Mouse (Mus musculus): ENCODE measurements around the gene Cd300a. TPM values are rescaled to one million over a fixed set of nuclear protein-coding genes. Genes with fewer than 3 reads are reported as not detected.

Gene Cd300a
- 1.1 and 1.4 TPM in 2 replicates for polyA plus RNA-seq (2014; fragmentation: Nextera tagmentation; extraction: Ambion mirVana)

DNA sequence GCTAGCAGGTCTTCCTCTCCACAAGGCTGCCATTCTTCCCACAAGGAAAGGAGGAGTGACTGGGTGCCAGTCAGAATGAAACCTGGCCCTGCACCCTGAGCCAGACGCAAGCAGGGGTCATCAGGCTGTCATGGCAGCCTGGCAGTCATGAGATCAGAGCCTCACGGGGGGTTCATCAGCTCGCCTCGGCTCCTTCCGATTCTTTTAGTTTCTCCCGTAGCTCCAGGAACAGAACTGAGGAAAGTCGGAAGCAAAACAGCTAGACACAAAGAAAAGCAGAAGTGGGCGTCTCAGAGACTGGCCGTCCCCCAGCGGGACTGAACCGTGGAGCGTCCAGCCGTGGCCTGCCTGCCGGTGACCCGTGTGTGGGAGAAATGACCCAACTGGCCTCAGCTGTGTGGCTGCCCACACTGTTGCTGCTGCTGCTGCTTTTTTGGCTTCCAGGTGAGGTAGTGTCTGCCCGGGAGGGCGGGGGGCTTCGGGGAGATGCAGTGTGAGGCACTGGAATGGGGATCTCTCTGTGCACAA, at the start of gene Cd300a:
TSS of gene Cd300a (plus strand) at position 51 of the 528 bp plus-strand sequence.
- Histone ChIP-seq H3K9ac (ENCODE audit: low read length) (no peak within 1 kb of the TSS), H3K27ac (replicated peaks in 1 of 2; ENCODE audit: control insufficient read depth in 1 of 2, insufficient read depth in 1 of 2, low read depth in 2 of 2, low read length in 2 of 2) (no peak within 1 kb of the TSS), H3K36me3 (ENCODE audit: control insufficient read depth, insufficient read depth, low read length) (no peaks in the 10 kb centered on the region), H3K27me3 (ENCODE audit: control insufficient read depth, insufficient read depth, low read length) (no peaks in the 10 kb centered on the region), H3K4me2 (ENCODE audit: low read length) (no peak within 1 kb of the TSS), H3K4me1 (ENCODE audit: control insufficient read depth in 2 of 2, insufficient read depth in 2 of 2, low read length in 2 of 2) (no peaks in the 10 kb centered on the region), H3K4me3 (ENCODE audit: control insufficient read depth in 1 of 2, insufficient read depth in 1 of 2, low read depth in 1 of 2, low read length in 2 of 2) (no peak within 1 kb of the TSS), H3K9me3 (ENCODE audit: control insufficient read depth, low read length) (no peaks in the 10 kb centered on the region)
- ATAC-seq (ENCODE audit: insufficient number of reproducible peaks, insufficient read depth, low FRiP score, low read depth): no peak
- WGBS: 73% methylated on average over 18 of the region's 18 CpGs

DNA sequence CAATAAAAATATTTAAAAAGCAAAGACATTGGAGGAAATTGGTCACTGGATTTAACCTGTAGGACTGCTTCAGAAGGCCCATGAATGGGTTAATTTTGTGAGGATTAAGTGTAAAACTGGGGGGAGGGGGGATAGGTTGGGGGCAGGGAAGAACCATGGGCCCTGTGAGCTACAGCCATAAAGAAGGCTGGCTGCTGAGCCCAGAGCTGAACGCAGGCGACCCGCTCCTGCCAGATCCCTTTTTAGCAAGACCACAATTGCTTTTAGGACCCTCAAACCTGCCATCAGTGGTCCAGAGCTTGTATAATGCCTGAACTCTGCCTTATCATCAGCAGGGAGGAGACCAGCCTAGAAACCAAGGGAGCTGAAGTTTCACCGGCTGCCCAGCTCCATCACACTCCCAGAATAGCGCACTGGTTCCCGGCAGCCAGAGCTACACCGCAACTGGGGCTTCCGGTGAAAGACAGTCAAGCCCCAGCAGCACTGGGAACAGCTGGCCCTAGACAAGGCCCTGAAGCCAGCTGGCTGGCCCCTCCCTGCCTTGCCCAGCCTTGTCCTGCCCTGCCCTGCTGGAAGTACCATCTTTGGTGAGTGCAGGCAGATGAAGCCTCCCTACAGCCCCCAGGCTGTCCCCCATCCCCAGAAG, 45.9 kb upstream of the Cd300a start:
- Histone ChIP-seq H3K4me1 (ENCODE audit: control insufficient read depth in 2 of 2, insufficient read depth in 2 of 2, low read length in 2 of 2) (peaks cover 11 to 14% of the 10 kb centered on the region in 2 experiments), H3K9me3 (ENCODE audit: control insufficient read depth, low read length) (peaks cover 4% of the 10 kb centered on the region; the same call in 1 of the 2 replicates), H3K36me3 (ENCODE audit: control insufficient read depth, insufficient read depth, low read length) (no peaks in the 10 kb centered on the region), H3K27me3 (ENCODE audit: control insufficient read depth, insufficient read depth, low read length) (peaks cover under 1% of the 10 kb centered on the region; the same call in 1 of the 2 replicates), H3K27ac (replicated peaks in 1 of 2; ENCODE audit: control insufficient read depth in 1 of 2, insufficient read depth in 1 of 2, low read depth in 2 of 2, low read length in 2 of 2) (peak overlapping the region; percentile 85 to 86), H3K4me2 (ENCODE audit: low read length) (peak overlapping the region; percentile 25), H3K9ac (ENCODE audit: low read length) (peak overlapping the region; percentile 52; the same call in 1 of the 2 replicates), H3K4me3 (ENCODE audit: control insufficient read depth in 1 of 2, insufficient read depth in 1 of 2, low read depth in 1 of 2, low read length in 2 of 2) (no peak overlapping the region)
- WGBS: 10% methylated on average over 8 of the region's 8 CpGs
- ATAC-seq (ENCODE audit: insufficient number of reproducible peaks, insufficient read depth, low FRiP score, low read depth): peak; percentile 79

DNA sequence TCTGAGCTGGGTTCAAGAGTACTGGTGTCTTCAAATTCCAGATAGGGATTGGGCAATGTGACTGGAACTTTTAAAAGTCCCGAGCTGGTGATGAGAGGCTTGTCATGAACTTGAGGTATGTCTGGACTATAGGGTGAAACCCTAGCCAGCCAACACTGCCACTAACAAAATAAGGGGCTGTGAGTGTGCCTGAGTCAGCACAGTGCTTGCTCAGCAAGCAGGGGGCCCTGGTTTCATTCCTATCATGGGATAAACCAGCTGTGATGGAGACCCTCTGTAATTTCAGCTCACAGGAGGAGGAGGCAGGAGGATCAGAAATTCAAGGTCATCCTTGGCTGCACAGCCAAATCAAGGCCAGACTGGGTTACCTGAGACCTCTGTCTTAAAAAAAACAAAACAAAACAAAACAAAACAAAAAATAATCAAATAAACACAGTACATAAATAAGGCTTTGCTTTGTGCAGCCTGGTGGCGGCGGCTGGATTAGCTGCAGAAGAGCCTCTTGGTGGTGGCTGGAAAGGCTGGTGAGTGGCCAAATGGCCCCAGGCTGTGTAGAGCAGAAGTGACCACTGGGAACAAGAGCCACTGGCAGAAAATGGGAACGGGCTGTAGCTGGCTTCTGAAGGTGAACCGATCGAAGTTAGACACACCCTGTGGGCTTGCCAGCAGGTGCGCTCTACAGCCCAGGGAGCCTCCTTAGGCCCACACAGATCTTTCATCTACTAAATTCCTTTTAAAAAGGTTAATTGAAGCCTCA, 45.2 kb upstream of the Cd300a start:
- Histone ChIP-seq H3K4me1 (ENCODE audit: control insufficient read depth in 2 of 2, insufficient read depth in 2 of 2, low read length in 2 of 2) (peaks cover 11 to 14% of the 10 kb centered on the region in 2 experiments), H3K4me3 (ENCODE audit: control insufficient read depth in 1 of 2, insufficient read depth in 1 of 2, low read depth in 1 of 2, low read length in 2 of 2) (no peak overlapping the region), H3K9ac (ENCODE audit: low read length) (peak overlapping the region; percentile 52; the same call in 1 of the 2 replicates), H3K4me2 (ENCODE audit: low read length) (peak overlapping the region; percentile 25), H3K36me3 (ENCODE audit: control insufficient read depth, insufficient read depth, low read length) (no peaks in the 10 kb centered on the region), H3K27ac (replicated peaks in 1 of 2; ENCODE audit: control insufficient read depth in 1 of 2, insufficient read depth in 1 of 2, low read depth in 2 of 2, low read length in 2 of 2) (peak overlapping the region; percentile 85 to 86), H3K27me3 (ENCODE audit: control insufficient read depth, insufficient read depth, low read length) (peaks cover 4% of the 10 kb centered on the region; the same call in 1 of the 2 replicates), H3K9me3 (ENCODE audit: control insufficient read depth, low read length) (peaks cover 4% of the 10 kb centered on the region; the same call in 1 of the 2 replicates)
- 72% methylated on average over 7 of the region's 7 CpGs for WGBS
- no peak for ATAC-seq (ENCODE audit: insufficient number of reproducible peaks, insufficient read depth, low FRiP score, low read depth)

DNA sequence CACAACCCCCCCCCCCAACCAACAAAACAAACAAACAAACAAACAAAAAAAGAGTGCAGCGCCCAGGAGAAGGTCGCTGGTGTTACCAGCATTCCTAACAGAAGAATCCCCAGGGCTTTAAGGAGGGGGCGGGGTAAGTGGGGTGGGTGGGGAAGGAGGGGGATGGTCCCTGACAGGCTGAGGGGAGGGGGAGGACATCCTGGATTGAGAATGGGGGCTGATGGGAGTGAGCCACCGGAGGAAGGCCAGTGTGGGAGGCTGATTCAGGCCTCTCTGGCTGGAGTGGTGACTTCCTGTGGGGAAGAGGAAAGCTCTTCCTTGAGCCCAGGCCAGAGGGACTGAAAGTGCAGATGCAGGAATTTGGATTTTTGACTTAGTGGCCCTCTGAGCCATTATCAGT, 43.5 kb upstream of the Cd300a start:
- Histone ChIP-seq H3K27me3 (ENCODE audit: control insufficient read depth, insufficient read depth, low read length) (peaks cover 4% of the 10 kb centered on the region; the same call in 1 of the 2 replicates), H3K4me1 (ENCODE audit: control insufficient read depth in 2 of 2, insufficient read depth in 2 of 2, low read length in 2 of 2) (peaks cover 11 to 14% of the 10 kb centered on the region in 2 experiments), H3K4me3 (ENCODE audit: control insufficient read depth in 1 of 2, insufficient read depth in 1 of 2, low read depth in 1 of 2, low read length in 2 of 2) (no peak overlapping the region), H3K27ac (replicated peaks in 1 of 2; ENCODE audit: control insufficient read depth in 1 of 2, insufficient read depth in 1 of 2, low read depth in 2 of 2, low read length in 2 of 2) (no peak overlapping the region), H3K36me3 (ENCODE audit: control insufficient read depth, insufficient read depth, low read length) (no peaks in the 10 kb centered on the region), H3K9ac (ENCODE audit: low read length) (no peak overlapping the region), H3K9me3 (ENCODE audit: control insufficient read depth, low read length) (peaks cover 3% of the 10 kb centered on the region; the same call in 1 of the 2 replicates), H3K4me2 (ENCODE audit: low read length) (no peak overlapping the region)
- WGBS: 71% methylated on average over 4 of the region's 4 CpGs
- ATAC-seq (ENCODE audit: insufficient number of reproducible peaks, insufficient read depth, low FRiP score, low read depth): no peak

DNA sequence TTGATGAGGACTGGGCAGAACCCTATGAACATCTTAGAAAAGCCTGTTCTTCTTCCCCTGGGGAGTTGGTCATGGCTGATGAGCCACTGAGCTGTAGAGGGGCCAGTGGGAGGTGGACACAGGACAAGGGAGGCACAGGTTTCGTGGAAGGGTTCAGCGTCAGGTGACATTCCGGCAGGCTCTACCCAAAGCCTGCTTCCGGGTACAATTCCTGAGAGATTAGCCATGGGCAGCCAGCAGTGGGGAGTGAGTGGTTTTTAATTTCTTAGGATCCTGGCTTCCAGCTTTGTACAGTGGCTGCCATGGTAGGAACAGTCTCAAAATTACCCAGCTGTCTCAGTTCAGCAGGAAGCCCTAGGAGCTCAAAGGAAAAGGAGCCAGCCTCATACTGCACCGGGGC, 42.8 kb upstream of the Cd300a start:
- Histone ChIP-seq H3K4me2 (ENCODE audit: low read length) (no peak overlapping the region), H3K27me3 (ENCODE audit: control insufficient read depth, insufficient read depth, low read length) (peaks cover 4% of the 10 kb centered on the region; the same call in 1 of the 2 replicates), H3K4me1 (ENCODE audit: control insufficient read depth in 2 of 2, insufficient read depth in 2 of 2, low read length in 2 of 2) (peaks cover 11 to 14% of the 10 kb centered on the region in 2 experiments), H3K4me3 (ENCODE audit: control insufficient read depth in 1 of 2, insufficient read depth in 1 of 2, low read depth in 1 of 2, low read length in 2 of 2) (no peak overlapping the region), H3K9me3 (ENCODE audit: control insufficient read depth, low read length) (no peaks in the 10 kb centered on the region), H3K36me3 (ENCODE audit: control insufficient read depth, insufficient read depth, low read length) (no peaks in the 10 kb centered on the region), H3K9ac (ENCODE audit: low read length) (no peak overlapping the region), H3K27ac (replicated peaks in 1 of 2; ENCODE audit: control insufficient read depth in 1 of 2, insufficient read depth in 1 of 2, low read depth in 2 of 2, low read length in 2 of 2) (no peak overlapping the region)
- no peak for ATAC-seq (ENCODE audit: insufficient number of reproducible peaks, insufficient read depth, low FRiP score, low read depth)
- 78% methylated on average over 5 of the region's 5 CpGs for WGBS

DNA sequence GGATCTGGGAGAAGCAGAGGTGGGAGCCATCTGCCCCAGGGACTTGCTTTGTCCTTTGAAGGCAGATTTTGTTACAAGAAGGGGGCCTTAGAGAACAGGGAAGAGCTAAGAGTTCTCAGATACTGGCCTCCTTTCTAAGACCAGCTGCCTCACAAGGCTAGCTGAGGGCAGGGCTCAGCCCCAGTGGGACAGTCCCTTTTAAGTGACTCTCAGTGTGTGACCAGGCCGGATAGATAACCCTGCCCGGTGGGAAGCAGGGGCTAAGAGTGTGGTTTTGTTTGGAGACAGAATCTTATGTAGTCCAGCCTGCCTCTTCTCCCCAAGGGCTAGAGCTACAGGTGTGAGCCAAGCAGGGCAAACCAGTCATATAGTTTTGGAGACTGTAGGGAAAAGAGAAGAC, 40.3 kb upstream of the Cd300a start:
- Histone ChIP-seq H3K4me3 (ENCODE audit: control insufficient read depth in 1 of 2, insufficient read depth in 1 of 2, low read depth in 1 of 2, low read length in 2 of 2) (no peak overlapping the region), H3K9ac (ENCODE audit: low read length) (no peak overlapping the region), H3K27ac (replicated peaks in 1 of 2; ENCODE audit: control insufficient read depth in 1 of 2, insufficient read depth in 1 of 2, low read depth in 2 of 2, low read length in 2 of 2) (no peak overlapping the region), H3K27me3 (ENCODE audit: control insufficient read depth, insufficient read depth, low read length) (peaks cover 4% of the 10 kb centered on the region; the same call in 1 of the 2 replicates), H3K36me3 (ENCODE audit: control insufficient read depth, insufficient read depth, low read length) (no peaks in the 10 kb centered on the region), H3K4me1 (ENCODE audit: control insufficient read depth in 2 of 2, insufficient read depth in 2 of 2, low read length in 2 of 2) (peaks cover 9% of the 10 kb centered on the region in 2 experiments), H3K4me2 (ENCODE audit: low read length) (no peak overlapping the region), H3K9me3 (ENCODE audit: control insufficient read depth, low read length) (no peaks in the 10 kb centered on the region)
- 26% methylated on average over 2 of the region's 2 CpGs for WGBS
- no peak for ATAC-seq (ENCODE audit: insufficient number of reproducible peaks, insufficient read depth, low FRiP score, low read depth)

DNA sequence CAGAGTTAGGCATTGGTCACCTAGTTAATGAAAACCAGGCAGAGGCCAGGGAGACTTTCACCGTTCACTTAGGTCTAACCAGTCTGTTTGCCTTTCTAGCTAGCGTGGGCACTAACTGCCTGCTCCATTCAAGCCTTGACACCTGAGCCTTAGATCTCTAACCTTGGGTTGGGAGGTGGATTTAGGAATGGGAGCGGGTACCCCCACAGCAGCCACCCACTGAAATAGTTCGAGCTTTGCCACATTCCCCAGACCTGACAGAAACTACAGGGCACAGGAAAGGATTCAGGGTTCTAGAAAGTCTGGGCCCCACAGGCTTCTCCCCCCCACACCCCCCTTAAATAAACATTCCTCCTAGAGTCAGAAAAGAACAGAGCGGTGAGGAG, 39.8 kb upstream of the Cd300a start:
- peak overlapping the region; percentile 78 for H3K9ac ChIP-seq (ENCODE audit: low read length)
- H3K4me2 ChIP-seq (ENCODE audit: low read length): peak overlapping the region; percentile 95
- peaks cover 4% of the 10 kb centered on the region; the same call in 1 of the 2 replicates for H3K27me3 ChIP-seq (ENCODE audit: control insufficient read depth, insufficient read depth, low read length)
- H3K4me1 ChIP-seq (ENCODE audit: control insufficient read depth in 2 of 2, insufficient read depth in 2 of 2, low read length in 2 of 2): peaks cover 5 to 6% of the 10 kb centered on the region in 2 experiments
- no peaks in the 10 kb centered on the region for H3K9me3 ChIP-seq (ENCODE audit: control insufficient read depth, low read length)
- no peaks in the 10 kb centered on the region for H3K36me3 ChIP-seq (ENCODE audit: control insufficient read depth, insufficient read depth, low read length)
- H3K4me3 ChIP-seq (ENCODE audit: control insufficient read depth in 1 of 2, insufficient read depth in 1 of 2, low read depth in 1 of 2, low read length in 2 of 2): peak overlapping the region in 1 of 2 experiments; percentile 75; a peak in 2 of 4 replicates
- WGBS: 50% methylated on average over 5 of the region's 5 CpGs
- no peak overlapping the region for H3K27ac ChIP-seq (replicated peaks in 1 of 2; ENCODE audit: control insufficient read depth in 1 of 2, insufficient read depth in 1 of 2, low read depth in 2 of 2, low read length in 2 of 2)
- ATAC-seq (ENCODE audit: insufficient number of reproducible peaks, insufficient read depth, low FRiP score, low read depth): no peak
